Mouse (Mus musculus) kidney, adult 2 months (tissue): Measurements from ENCODE around the gene Slc47a2.

Experiments used
- CTCF ChIP-seq: fragments of 200-500 bp; conservative IDR thresholded peaks from 2 replicates; pipeline ENCODE4 v1.5.1; 2011; ENCODE audit warnings: low read depth, mild to moderate bottlenecking, control low read depth, low read length, moderate library complexity, mixed read lengths; ENCODE audit not compliant: insufficient read depth, insufficient read length
- POLR2A ChIP-seq: fragments of 200-500 bp; IDR thresholded peaks from one replicate; pipeline ENCODE4 v1.6.1; 2011; ENCODE audit warnings: low read depth, low read length, control low read depth

- no peak for TF ChIP-seq POLR2A
- TF ChIP-seq CTCF: no peak
Measured at GRCm38 (mm10) chr11:61366517-61367273, 24.0 kb upstream of the Slc47a2 start.
